Mouse (Mus musculus): ENCODE data around the gene Bcl9.
A peak's percentile ranks its signal among the peaks of the same experiment; 100 is the strongest.

Gene Bcl9

DNA sequence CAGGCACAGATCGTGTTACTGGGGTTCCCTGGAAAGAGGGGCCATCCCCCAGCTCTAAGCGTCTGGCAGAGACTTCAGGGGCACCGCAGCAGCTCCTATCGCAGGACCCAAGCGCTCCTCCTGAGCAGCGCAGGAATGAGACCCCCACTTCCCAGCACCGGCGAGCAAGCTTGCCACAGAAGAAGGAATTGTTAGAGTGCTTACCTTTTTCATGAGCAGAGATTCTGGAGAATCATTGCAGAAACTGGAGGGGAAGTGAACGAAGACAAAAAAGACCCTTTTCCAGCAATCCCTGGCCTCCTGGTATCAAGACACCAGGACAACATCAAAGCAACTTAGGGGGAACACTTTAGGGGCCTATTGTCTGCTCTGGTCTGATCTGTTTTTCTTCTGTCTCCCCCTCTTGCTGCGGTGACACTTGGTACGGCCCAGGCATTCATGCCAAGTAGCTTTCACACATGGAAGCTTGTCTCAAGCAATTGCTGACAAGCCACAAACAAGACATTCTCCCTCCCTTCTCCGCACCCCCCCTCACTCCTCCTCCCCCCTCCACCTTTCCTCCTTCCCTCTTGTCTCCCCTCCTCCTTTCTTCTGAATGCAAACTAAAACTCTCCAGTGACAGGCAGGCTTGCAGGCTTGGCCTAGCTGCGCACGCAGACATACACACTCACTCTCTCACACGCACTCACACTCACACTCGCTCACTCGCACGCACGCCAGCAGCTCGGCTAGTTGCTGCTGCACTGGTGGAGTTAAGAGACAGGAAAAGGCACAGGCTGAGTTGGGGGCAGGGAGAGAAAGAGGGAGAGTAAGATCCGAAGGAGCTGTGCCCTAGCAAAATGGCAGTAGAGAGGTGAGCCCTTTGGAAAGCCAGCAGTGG lies at the start of gene Bcl9:
Gene Bcl9 (minus strand): TSS at position 365 of the 880 bp plus-strand sequence.
- DNase-seq (ENCODE audit: low spot score): peak; percentile 82

DNA sequence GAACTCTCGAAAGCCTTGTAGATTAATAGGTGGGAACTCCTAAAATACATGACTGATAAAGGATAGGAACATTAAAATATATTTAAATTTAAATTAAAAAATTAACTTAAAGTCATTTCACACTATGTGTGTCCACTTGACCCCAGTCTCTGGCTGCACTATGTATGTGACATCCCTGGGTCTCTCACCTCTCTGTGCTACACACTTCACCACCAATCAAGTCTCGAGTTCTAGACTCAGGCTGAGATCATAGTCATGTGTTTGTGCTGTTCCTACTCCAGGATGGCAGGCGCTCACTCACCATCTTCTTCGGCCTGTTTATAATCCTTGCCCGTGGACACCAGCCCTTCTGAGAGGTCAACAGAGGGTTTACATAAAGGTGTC lies 41.5 kb upstream of the Bcl9 start:
- DNase-seq (ENCODE audit: low spot score): no peak

DNA sequence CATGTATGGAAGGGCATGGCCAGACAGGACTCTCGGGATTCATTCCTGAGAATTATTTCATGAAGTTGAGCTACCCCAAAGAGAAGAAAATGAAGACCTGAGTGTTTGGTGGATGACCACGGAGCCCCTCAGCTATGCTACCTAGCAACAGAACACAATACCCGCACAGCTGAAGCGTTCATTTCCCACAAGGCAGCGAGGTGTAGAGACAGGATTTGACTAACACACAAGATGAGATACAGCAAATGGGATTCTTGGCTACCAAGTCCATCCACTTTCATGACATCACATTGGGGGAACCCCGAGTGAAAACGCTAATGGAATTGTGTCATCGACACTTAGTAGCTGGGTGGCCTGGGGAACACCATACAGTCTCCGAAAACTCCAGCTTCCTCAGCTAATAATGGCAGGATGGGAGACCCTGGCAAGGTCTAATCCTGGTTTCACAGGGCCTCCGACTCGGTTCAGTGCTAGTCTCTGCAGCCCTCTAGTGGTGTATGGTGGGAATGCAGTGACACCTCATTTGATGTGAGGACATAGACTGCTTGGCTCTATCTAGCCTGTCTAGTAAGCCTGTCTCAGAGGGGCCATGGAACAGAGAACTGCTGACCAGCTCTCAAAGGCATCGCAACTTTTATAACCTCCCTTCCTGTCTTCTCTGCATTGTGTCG lies 40.9 kb upstream of the Bcl9 start:
- peak; percentile 77 for DNase-seq (ENCODE audit: low spot score)

DNA sequence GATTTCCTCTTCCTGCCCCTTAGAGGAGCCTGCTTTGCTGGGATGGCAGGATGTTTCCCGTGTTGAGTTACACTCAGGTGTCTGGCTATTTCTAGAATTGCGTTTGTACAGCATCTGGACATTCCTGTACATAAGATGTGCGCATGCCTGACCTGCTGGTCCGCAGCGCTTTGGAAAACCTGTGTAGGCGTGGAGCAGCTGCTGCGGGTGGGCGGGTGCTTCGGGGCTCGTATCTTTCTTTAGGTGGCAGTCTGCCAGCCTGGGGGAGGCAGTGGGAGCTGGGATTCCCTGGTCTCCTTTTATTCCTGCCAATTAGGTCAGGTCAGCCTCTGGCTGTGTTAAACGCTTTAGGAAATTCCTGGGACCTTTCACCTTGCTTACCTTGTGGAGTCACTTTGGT lies 39.6 kb upstream of the Bcl9 start:
- DNase-seq (ENCODE audit: low spot score): no peak

DNA sequence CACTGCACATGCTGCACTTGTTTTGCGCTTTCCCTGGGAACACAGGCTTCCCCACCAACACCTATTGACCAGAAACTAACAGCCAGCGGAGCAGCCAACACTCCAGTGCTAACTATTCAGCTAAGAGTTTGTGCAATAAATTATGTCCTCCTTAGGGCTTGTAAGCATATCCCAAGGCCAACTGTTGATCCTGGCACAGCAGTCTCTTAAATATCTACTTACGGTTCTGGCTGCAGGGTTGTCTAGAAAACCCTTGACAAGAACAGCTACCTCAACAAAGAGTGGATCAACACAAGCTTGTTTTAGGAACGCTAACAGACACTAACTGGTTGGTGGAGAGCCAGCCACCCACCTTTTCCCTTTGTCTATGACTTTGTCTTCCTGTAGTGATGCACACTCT lies 38.6 kb upstream of the Bcl9 start:
- DNase-seq (ENCODE audit: low spot score): no peak

DNA sequence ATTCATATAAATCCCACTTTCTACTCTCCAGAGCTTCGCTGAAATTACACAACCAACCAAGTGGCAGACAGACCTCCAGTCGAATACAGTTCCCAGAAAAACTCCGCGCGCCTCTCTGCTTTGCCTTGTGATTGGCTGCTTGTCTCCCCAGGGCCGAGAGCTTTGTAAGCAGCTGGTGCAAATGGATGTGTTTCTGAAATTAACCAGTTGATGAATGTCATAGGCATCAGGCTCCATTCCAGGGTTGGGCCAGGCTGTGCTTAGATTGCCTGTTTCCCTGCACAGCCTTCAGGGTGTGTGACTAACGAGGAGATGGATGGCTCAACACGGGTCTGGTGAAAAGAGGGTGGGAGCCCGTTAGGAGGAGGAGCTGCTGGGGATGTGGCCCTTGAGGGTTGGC lies 36.9 kb upstream of the Bcl9 start:
- no peak for DNase-seq (ENCODE audit: low spot score)

DNA sequence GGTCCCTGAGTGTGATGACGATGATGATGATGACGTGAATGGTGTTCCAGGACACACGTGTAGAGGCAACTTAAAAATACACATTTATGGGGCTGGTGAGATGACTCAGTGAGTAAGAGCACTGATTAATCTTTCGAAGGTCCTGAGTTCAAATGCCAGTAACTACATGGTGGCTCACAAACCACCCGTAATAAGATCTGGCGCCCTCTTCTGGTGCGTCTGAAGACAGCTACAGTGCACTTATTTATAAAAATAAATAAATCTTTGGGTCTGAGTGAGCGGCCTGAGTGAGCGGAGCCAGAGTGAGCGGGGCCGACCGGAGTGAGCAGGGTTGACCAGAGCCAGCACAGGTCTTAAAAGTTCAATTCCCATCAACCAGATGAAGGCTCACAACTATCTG lies 34.5 kb upstream of the Bcl9 start:
- DNase-seq (ENCODE audit: low spot score): no peak

DNA sequence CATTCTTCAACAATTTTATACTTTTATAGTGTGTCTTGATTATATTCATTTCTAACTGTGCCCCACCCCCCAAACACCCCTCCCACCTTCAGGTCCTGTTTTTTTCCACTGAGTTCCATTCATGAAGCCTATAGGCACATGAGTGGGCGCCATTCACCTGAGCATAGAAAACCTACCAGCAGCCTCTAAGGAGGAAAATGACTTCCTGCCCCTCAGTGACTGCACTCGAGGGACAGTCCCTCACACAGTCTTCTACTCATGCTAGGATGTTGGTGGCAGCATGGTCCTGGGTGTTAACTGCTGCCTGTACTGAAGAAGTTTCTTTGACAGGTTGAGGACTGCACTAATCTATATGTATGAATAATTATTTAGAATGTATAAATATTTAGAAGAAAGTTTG lies 30.1 kb upstream of the Bcl9 start:
- no peak for DNase-seq (ENCODE audit: low spot score)

DNA sequence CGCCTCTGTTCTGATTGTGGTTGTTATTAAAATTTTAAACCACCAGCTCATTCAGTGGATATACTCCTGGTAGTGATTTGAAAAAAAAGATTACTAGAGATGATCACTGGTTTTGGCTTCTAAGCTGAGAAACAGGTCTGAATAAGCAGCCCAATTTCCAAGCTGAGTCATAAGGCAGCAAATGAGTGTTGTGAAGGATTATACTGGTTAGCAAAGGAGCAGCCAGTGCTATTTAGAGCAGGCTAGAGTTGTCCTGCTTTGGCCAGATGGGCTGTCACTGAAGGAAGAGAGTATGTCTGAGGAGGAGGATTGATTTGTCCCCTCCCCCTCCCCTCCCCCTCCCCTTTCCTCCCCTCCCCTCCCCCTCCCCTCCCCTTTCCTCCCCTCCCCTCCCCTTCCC lies 29.6 kb upstream of the Bcl9 start:
- no peak for DNase-seq (ENCODE audit: low spot score)

DNA sequence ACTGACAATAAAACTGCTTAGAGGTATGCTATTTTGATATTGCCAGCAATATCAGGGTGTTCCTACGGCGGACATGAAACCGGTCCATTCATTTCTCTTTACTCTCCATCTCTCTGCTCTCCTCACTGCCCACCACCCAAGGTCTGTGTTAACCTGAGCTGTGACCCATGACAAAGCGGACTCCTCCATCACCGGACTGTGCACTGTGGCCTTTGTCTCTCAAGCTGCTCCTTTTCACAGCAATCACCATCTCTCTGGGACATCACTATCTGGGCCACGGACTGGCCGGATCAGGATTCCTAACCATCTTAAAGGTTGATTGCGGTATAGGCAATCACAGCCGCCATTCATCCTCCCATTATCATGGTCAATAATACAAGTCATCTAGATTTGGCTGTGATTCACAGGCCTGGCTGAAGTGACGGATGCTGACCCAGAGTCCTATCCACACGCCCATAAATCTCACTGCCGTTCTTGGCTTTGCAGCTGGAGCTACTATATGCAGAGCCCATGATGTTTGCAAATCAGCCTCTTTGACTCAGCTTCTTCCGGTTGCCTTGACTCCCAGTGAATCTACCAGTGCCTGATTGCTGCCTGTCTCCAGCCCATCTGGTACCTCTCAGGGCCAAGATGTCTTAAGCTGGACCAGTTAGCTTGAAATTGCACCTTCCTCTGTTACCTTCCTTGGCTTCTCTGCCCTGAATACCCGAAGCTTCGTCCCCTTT lies 28.1 kb upstream of the Bcl9 start:
- no peak for DNase-seq (ENCODE audit: low spot score)

DNA sequence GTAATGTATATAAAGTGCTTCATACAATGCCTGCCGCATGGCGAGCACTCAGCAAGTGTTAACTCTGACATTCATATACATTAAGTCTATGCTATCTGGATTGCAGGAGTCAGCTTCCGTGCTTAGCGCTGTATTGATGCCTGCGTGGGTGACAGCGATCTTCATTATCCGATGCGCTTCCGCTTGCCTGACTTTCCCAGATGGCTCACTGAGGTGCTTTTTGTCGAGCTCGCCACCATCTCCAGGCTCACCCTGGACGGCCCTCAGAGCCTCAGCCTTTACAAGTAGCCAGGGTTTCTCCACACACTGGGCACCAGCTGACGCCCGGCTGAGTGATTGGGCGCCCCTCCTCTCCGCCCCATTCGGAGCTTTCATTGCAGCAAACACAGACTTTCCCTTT lies 26.3 kb upstream of the Bcl9 start:
- DNase-seq (ENCODE audit: low spot score): no peak

DNA sequence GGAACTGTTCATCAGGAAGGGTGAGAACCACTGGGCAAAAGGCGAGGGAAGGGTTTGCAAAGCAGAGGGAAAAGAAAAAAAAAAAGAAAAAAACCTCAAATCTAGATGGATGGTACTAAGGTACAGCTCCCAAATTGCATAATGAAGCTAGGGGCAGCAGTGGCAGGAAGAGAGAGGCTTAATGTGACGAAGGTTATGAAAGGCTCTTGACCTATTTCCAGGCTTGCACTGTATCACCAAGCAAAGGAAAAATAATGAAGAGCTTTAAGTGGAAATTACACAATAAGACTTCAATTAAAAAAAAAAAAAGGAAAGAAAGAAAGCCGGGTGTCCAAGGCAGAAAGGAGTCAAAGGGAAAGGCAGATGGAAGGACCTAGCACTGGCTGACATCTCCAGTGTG lies 19.6 kb upstream of the Bcl9 start:
- DNase-seq (ENCODE audit: low spot score): no peak

DNA sequence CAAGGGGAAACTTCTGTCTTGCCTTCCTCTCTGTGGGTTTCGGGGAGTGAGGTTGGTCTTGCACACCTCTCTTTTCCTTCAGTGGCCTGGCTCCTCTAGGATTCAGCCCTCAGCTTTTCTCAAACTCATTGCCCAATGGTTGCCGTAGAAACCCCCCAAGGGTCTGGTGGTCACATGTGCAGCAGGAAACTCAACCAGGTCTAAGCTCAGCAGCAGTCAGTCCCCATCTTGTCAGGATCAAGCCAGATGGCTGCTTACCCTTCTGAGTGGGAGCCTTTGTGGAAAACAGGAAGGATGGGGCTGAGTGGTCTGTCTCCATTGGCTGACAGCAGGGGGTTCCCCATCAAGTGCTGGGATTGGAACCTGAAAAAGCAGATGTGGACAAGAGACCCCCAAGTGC lies 15.7 kb upstream of the Bcl9 start:
- DNase-seq (ENCODE audit: low spot score): no peak

DNA sequence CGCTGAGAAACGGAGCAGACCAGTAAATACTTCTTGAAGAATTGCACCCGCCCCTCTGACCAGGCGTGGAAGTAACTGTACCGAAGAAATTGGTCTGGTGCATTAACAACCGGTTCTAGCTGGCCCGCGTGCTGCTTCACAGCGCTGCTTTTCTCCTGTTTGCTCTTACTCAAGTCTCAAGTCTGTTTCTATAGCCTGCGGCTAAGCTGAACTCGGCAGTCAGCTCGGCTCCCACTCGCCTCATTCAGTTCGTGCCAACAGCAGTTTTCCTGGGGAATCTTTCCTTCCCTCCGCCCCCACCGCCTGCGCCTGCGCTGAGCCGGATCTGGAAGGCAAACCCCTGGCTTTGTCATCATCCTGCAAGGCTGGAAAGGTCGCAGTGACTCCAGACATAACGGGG lies 14.3 kb upstream of the Bcl9 start:
- DNase-seq (ENCODE audit: low spot score): no peak

DNA sequence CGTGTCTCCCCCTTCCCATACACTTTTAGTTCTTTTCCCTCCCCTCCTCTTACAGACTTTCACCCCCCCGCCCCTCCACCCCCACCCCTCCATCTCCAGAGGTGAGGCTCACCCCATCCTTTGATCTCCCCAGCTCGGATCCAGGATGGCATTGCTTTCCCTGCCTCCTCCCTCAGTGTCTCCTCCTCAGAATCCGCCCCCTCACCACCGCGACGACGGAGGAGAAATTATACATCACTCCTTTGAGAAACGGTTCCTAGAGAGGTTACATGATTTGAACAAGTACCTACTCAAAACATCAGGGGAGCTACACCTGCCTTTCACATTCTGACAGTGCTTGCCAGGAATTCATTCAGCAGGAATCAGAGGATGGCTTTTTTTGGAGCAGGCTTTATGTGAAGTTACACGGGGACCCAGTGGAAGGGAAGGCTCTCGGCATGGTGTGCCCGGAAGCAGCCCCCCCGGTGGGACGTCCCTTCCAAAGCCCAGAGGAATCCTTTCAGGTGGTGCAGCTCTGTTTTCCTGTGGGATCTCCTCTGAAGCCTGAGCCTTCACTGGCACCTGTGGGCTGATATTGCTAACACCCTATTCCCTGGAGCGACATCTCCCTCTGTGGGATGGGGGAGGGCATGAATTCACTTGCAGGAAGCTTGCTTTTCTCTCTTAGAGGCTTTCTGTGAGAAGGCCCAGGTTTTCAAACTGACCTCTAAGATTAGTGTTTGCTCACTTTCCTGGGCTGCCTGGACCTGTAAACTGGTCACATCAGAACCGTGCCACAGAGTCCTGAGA lies 12.2 kb upstream of the Bcl9 start:
- no peak for DNase-seq (ENCODE audit: low spot score)

DNA sequence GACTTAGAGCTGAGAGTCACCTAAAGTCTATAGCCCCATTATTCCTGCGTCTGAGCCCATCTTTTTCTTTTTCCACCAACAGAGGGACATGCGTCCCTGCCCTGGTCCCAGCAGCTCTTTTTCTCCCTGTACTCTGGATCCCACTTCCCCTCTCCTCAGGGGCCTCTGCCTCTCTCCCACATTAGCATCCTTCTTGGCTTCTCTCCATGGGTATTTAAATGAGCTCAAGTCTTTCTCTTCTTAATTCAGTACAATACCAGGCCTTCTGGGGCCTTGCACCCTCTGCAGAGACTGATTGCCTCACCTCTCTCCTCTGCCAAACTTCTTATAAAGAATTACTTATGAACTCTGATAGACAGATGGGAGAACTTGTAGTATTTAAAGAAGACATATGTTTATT lies 10.7 kb upstream of the Bcl9 start:
- DNase-seq (ENCODE audit: low spot score): no peak

DNA sequence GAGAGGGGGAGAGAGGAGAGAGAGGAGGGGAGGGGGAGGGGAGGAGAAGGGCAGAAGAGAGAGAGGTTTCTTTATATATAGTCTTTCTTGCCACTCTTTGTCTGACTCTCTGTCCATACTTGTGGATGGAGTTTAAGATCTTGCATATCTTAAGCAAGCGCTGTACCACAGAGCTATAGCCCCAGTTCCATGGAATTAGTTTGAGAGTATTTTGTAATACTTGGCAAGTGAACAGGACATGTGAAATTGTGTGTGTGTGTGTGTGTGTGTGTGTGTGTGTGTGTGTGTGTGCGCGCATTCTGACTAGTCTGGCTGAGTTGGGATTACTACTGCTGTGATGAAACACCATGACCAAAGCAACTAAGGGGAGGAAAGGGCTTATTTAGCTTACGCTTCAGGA lies 8.2 kb upstream of the Bcl9 start:
- no peak for DNase-seq (ENCODE audit: low spot score)

DNA sequence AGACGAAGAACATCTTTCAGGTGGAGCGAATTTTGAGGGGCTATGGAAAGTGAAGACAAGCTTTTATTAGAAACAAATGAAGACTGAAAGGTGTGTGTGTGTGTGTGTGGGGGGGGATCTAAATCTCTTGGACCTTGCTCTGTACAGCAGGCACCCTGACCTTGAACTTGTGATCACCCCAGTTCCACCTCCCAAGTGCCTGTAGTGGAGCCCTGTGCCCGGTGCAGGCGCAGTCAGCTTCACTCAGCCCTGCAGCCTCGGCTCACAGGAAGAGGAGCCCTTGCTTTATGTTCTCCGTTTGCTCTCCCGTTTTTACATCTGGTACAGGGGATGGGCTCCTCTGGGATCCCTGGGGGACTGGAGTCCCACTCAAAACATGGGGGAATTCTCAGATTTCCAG lies 3.9 kb upstream of the Bcl9 start:
- no peak for DNase-seq (ENCODE audit: low spot score)

DNA sequence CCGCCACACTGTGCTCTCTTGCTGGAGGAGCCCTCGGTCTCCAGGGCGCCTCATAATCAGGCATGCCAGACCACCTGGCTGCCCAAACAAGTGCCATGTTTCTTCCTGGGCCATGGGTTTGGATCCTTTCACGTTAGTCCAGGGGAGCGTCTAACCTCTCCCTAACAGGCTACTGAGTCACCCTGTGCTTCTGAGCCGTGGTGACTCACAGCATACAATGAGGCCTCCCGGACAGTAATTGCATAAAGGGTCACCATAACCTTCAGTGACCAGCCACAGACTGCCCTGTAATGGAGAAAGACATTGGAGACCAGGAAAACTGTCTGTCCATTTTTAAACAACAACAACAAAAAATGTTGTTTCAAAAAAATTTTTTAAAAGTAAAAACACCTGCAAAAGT lies 2.7 kb upstream of the Bcl9 start:
- DNase-seq (ENCODE audit: low spot score): no peak

DNA sequence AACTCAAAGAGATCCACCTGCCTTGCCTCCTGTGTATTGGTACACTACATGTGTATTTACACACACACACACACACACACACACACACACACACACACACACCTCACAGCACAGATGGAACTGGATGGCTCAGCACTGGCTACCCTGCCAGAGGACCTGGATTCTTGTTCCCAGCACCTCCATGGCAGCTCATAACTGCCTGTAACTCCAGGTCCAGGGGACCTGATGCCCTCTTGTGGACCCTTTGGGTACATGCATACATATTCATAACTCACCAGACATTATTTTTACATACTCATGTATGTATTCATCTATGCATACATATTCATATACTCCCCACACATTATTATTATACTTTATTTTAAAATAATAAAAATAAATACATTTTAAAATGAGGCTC lies 2.2 kb upstream of the Bcl9 start:
- DNase-seq (ENCODE audit: low spot score): no peak

DNA sequence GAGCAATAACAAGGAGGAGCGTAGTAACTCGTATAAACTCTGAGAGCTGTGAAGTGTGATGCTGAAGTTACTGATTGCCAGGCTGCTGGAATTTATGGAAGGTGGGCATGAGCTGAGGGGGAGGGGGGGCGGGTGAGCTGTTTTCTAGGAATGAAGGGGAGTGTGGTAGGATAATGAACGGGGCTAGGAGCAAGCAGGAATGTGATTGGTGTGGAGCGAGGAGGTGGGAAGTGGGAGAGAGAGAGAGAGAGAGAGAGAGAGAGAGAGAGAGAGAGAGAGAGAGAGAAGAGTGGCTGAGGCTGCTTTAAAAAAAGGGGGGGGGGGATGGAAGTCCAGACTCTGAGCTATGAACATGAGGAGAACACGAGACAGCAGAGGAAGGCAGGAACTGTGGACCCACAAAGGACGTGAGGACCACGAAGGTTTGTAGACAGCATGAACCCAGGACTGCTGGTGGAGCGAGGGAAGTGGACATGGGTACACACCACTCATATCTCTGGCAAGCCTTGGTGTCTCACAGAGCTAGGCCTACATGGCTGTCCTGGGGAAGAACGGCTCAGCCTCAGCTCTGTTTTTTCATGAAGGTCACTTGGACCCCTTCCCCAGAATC lies 1.2 kb upstream of the Bcl9 start:
- no peak for DNase-seq (ENCODE audit: low spot score)

Measured in left cerebral cortex, adult 11 months (tissue).